Mouse (Mus musculus): ENCODE results near the gene Spata46.

- TF ChIP-seq CTCF (conservative IDR thresholded peaks at IDR 0.05; ENCODE audit: insufficient read depth, insufficient read length, low read depth, low read length): no peak
- TF ChIP-seq POLR2A (IDR thresholded peaks at IDR 0.05; ENCODE audit: low read depth, low read length): no peak
Measured at GRCm38 (mm10) chr1:170294786-170295570, 13.6 kb upstream of the Spata46 start.
